Mouse (Mus musculus) liver, postnatal 0 days (tissue): ENCODE measurements at regions not wholly inside any gene's neighbourhood (a gene's known extent, or its start where the extent isn't known, plus 50 kb on each side); places are given as distances from the start of the nearest gene placed in this dataset.

ENCODE experiments used
- CTCF ChIP-seq: sonication (generic); IDR thresholded peaks from 2 replicates; pipeline ENCODE4 v1.5.1; 2016; ENCODE audit warnings: antibody characterized with exemption, low read depth
- EP300 ChIP-seq: IDR thresholded peaks from 2 replicates; pipeline ENCODE4 v1.6.1; 2016; ENCODE audit warnings: antibody characterized with exemption, low read depth, mild to moderate bottlenecking

GRCm38 (mm10) chrX:96031591-96031990 lies 64.3 kb upstream of the Msn start:
- TF ChIP-seq CTCF = no peak
- no peak for TF ChIP-seq EP300
